10 mouse cellular contexts compared by ENCODE assay signal in genomic region chr17:62415152-62415551, GRCm38 (mm10).
DNase-seq lines count a peak whose midpoint lies in the region; ATAC-seq and TF ChIP-seq lines count a peak whose summit lies in the region.
"Had no signal": no experiment of that assay in that cellular context is flagged by ENCODE, and none has a peak within 500 bp of the region (broad histone marks: within the 10 kb centered on the region; RNA-seq: fewer than 3 reads in every experiment).

No protein-coding gene starts in this region.

- H3K4me3 ChIP-seq in C2C12 (ENCODE audit: insufficient read depth, poor library complexity, severe bottlenecking) = no peak overlapping the region
- no peak overlapping the region for H3K4me3 ChIP-seq in liver, embryonic 11.5 days (ENCODE audit: low read depth, low read length)
- H3K4me3 ChIP-seq: left cerebral cortex, adult 2 months had no signal

- H3K4me2 ChIP-seq in liver, embryonic 11.5 days = no peak overlapping the region

- H3K36me3 ChIP-seq in C2C12 (ENCODE audit: control insufficient read depth, insufficient read depth) = no peaks in the 10 kb centered on the region
- H3K36me3 ChIP-seq in liver, embryonic 11.5 days (ENCODE audit: control insufficient read depth, insufficient read depth, low read length) = no peaks in the 10 kb centered on the region

- no peak for TF ChIP-seq CTCF in C2C12 (IDR thresholded peaks at IDR 0.05; ENCODE audit: control insufficient read depth, insufficient read depth, insufficient read length)

- no peaks in the 10 kb centered on the region for H3K27me3 ChIP-seq in C2C12 (ENCODE audit: control insufficient read depth, insufficient read depth, insufficient read length)
- H3K27me3 ChIP-seq in liver, embryonic 11.5 days (replicated peaks; ENCODE audit: control insufficient read depth, insufficient read depth, low read length) = no peaks in the 10 kb centered on the region
- H3K27me3 ChIP-seq: CH12.LX had no signal

- H3K79me2 ChIP-seq in C2C12 (ENCODE audit: control insufficient read depth, insufficient read depth) = no peaks in the 10 kb centered on the region

- H3K79me3 ChIP-seq in C2C12 (ENCODE audit: low read depth) = no peaks in the 10 kb centered on the region

- peak; percentile 2 for DNase-seq in cerebellum, adult 9-11 months
- no peak for DNase-seq in cerebellum, adult 11-12 months
- peak; percentile 33 for DNase-seq in gastrocnemius, postnatal 14 days
- peak; percentile 18 for DNase-seq in left cerebral cortex, adult 11 months (ENCODE audit: low spot score)
- DNase-seq in lung, postnatal 14 days = no peak
- DNase-seq in liver = no peak
- DNase-seq in liver, embryonic 11.5 days (ENCODE audit: low spot score) = no peak

- no peaks in the 10 kb centered on the region for H3K9me3 ChIP-seq in liver, embryonic 11.5 days (ENCODE audit: control insufficient read depth, low read length)

- H3K27ac ChIP-seq in liver, embryonic 11.5 days (ENCODE audit: low read depth, low read length) = no peak overlapping the region
- H3K27ac ChIP-seq: left cerebral cortex, adult 2 months had no signal

- no peak overlapping the region for H3ac ChIP-seq in C2C12 (ENCODE audit: control insufficient read depth, insufficient read length, low read depth)

- 90% methylated on average over 4 of the region's 4 CpGs for WGBS in liver, embryonic 11.5 days

- no peaks in the 10 kb centered on the region for H3K4me1 ChIP-seq in liver, embryonic 11.5 days (replicated peaks; ENCODE audit: control insufficient read depth, insufficient read depth, low read length)

- intact Hi-C loops in gastrocnemius, postnatal 14 days (cut with DNase I; ENCODE audit: low total_unique reads) = no loop called here

- no peak overlapping the region for H3K9ac ChIP-seq in liver, embryonic 11.5 days (ENCODE audit: low read depth, low read length)

- ATAC-seq in liver, embryonic 11.5 days (replicated peaks; ENCODE audit: low FRiP score) = no peak

TF ChIP-seq in C2C12, 6 proteins besides CTCF, POLR2A, EP300 and RAD21:
- peak; percentile 80 for TF ChIP-seq MYOD1 (IDR thresholded peaks at IDR 0.05; ENCODE audit: control insufficient read depth, insufficient read length, low read depth)
- TF ChIP-seq USF1 (IDR thresholded peaks at IDR 0.05; ENCODE audit: low read depth) = no peak
- TF ChIP-seq CEBPB (IDR thresholded peaks at IDR 0.05; ENCODE audit: low read depth) = no peak

Comparison
In these comparisons a context has a peak if more than half of its experiments do, and no peak if none do; other contexts are left out.
1. DNase-seq: peak in cerebellum, adult 9-11 months (single experiment), gastrocnemius, postnatal 14 days (single experiment) and left cerebral cortex, adult 11 months (single experiment); none in cerebellum, adult 11-12 months (single experiment), lung, postnatal 14 days (single experiment), liver (single experiment) and liver, embryonic 11.5 days (single experiment).